9 mouse cellular contexts compared by ENCODE assay signal in the genomic region with DNA sequence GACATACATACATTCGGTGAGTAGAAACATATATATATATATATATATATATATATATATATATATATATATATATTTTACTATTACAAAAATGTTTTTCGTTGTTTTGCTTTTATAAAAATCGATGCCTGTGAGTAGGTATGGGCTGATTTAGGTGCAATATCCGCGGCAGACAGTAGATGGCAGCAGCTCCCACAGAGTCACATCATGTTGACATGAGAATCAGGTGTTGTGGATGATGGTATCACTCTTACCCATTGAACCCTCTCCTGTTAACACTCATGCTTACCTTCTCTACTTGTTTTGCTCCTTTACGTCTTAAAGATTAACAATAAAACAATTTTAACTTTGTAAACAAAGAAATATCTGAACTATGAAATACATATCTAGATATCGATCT.
A peak's percentile ranks its signal among the peaks of the same experiment; 100 is the strongest.
DNase-seq lines count a peak whose midpoint lies in the region; ATAC-seq and TF ChIP-seq lines count a peak whose summit lies in the region.
"Had no signal": no experiment of that assay in that cellular context is flagged by ENCODE, and none has a peak within 500 bp of the region (broad histone marks: within the 10 kb centered on the region; RNA-seq: fewer than 3 reads in every experiment).

No protein-coding gene starts in this region.

- WGBS in forebrain, embryonic 13.5 days: 37% methylated on average over 7 of the region's 7 CpGs
- 32% methylated on average over 7 of the region's 7 CpGs for WGBS in intestine, postnatal 0 days
- 37% methylated on average over 7 of the region's 7 CpGs for WGBS in limb, embryonic 14.5 days

- no peak for DNase-seq in testis, postnatal 14 days (ENCODE audit: low spot score)
- peak; percentile 1 for DNase-seq in c-Kit-positive CD71-positive TER-119-negative erythroid progenitor cells, embryonic 14.5 days (ENCODE audit: low read depth)
- peak; percentile 40 for DNase-seq in limb, embryonic 14.5 days (ENCODE audit: low spot score)
- DNase-seq in right cerebral cortex, adult 18-20 months: peak; percentile 60
- DNase-seq in urinary bladder, postnatal 36 days (ENCODE audit: low spot score in 2 of 2): peak; percentile 34 to 36

- no peaks in the 10 kb centered on the region for H3K4me1 ChIP-seq in testis, adult 2 months (ENCODE audit: control insufficient read depth, insufficient read depth, low read length)
- H3K4me1 ChIP-seq in forebrain, embryonic 13.5 days: no peaks in the 10 kb centered on the region
- no peaks in the 10 kb centered on the region for H3K4me1 ChIP-seq in intestine, postnatal 0 days (replicated peaks; ENCODE audit: control insufficient read depth, insufficient read depth, low read length)
- no peaks in the 10 kb centered on the region for H3K4me1 ChIP-seq in limb, embryonic 14.5 days (ENCODE audit: control insufficient read depth, insufficient read depth, low read length)

- H3K9me3 ChIP-seq in forebrain, embryonic 13.5 days (replicated peaks): no peaks in the 10 kb centered on the region
- no peaks in the 10 kb centered on the region for H3K9me3 ChIP-seq in intestine, postnatal 0 days (ENCODE audit: control insufficient read depth)
- H3K9me3 ChIP-seq in limb, embryonic 14.5 days (ENCODE audit: control insufficient read depth, low read length): no peaks in the 10 kb centered on the region

- no peak overlapping the region for H3K9ac ChIP-seq in forebrain, embryonic 13.5 days
- H3K9ac ChIP-seq in intestine, postnatal 0 days (ENCODE audit: low read depth, low read length): no peak overlapping the region
- H3K9ac ChIP-seq in limb, embryonic 14.5 days (ENCODE audit: low read depth, low read length, severe bottlenecking): no peak overlapping the region

- no peak overlapping the region for H3K27ac ChIP-seq in testis, adult 2 months (ENCODE audit: control insufficient read depth, insufficient read depth, low read depth, low read length)
- no peak overlapping the region for H3K27ac ChIP-seq in forebrain, embryonic 13.5 days
- H3K27ac ChIP-seq in intestine, postnatal 0 days (ENCODE audit: low read depth, low read length): no peak overlapping the region
- H3K27ac ChIP-seq in limb, embryonic 14.5 days (replicated peaks; ENCODE audit: low read depth, low read length): no peak overlapping the region

- H3K4me2 ChIP-seq in forebrain, embryonic 13.5 days: no peak overlapping the region
- no peak overlapping the region for H3K4me2 ChIP-seq in intestine, postnatal 0 days (replicated peaks; ENCODE audit: low read depth)
- H3K4me2 ChIP-seq in limb, embryonic 14.5 days (replicated peaks; ENCODE audit: low read depth, low read length, severe bottlenecking): no peak overlapping the region

- no peak overlapping the region for H3K4me3 ChIP-seq in testis, adult 2 months (ENCODE audit: control insufficient read depth, low read depth, low read length)
- no peak overlapping the region for H3K4me3 ChIP-seq in forebrain, embryonic 13.5 days
- no peak overlapping the region for H3K4me3 ChIP-seq in intestine, postnatal 0 days (ENCODE audit: low read depth, low read length)
- H3K4me3 ChIP-seq in limb, embryonic 14.5 days (replicated peaks; ENCODE audit: low read length): no peak overlapping the region
- H3K4me3 ChIP-seq: myocyte had no signal

- H3K36me3 ChIP-seq in testis, adult 2 months (ENCODE audit: control insufficient read depth, insufficient read depth, low read length): no peaks in the 10 kb centered on the region
- no peaks in the 10 kb centered on the region for H3K36me3 ChIP-seq in forebrain, embryonic 13.5 days (ENCODE audit: poor library complexity, severe bottlenecking)
- no peaks in the 10 kb centered on the region for H3K36me3 ChIP-seq in intestine, postnatal 0 days (ENCODE audit: control insufficient read depth, insufficient read depth)
- H3K36me3 ChIP-seq in limb, embryonic 14.5 days (ENCODE audit: control insufficient read depth, insufficient read depth, low read length): no peaks in the 10 kb centered on the region

- ATAC-seq in forebrain, embryonic 13.5 days: peak; percentile 58
- peak; percentile 64 for ATAC-seq in intestine, postnatal 0 days
- ATAC-seq in limb, embryonic 14.5 days (ENCODE audit: low FRiP score, low read depth): no peak

- H3K27me3 ChIP-seq in testis, adult 2 months (ENCODE audit: control insufficient read depth, insufficient read depth, low read length): no peaks in the 10 kb centered on the region
- no peaks in the 10 kb centered on the region for H3K27me3 ChIP-seq in forebrain, embryonic 13.5 days
- no peaks in the 10 kb centered on the region for H3K27me3 ChIP-seq in intestine, postnatal 0 days (replicated peaks; ENCODE audit: control insufficient read depth, insufficient read depth, low read length)
- no peaks in the 10 kb centered on the region for H3K27me3 ChIP-seq in limb, embryonic 14.5 days (ENCODE audit: control insufficient read depth, insufficient read depth, low read length)

- no peak for TF ChIP-seq POLR2A in testis, adult 2 months (IDR thresholded peaks at IDR 0.05; ENCODE audit: control insufficient read depth, low read depth, low read length)
- TF ChIP-seq POLR2A in limb, embryonic 14.5 days (IDR thresholded peaks at IDR 0.05; ENCODE audit: borderline replicate concordance, extremely low read depth, insufficient read depth, insufficient read length): no peak

- peak; percentile 34; the same call in 1 of the 2 replicates for TF ChIP-seq CTCF in testis, adult 2 months (IDR thresholded peaks at IDR 0.05; ENCODE audit: control insufficient read depth, insufficient read depth, insufficient replicate concordance, low read depth, low read length)
- TF ChIP-seq CTCF in intestine, postnatal 0 days (IDR thresholded peaks at IDR 0.05; ENCODE audit: low read depth): peak; percentile 86
